Mouse (Mus musculus): ENCODE results near the gene Dcaf12. TPM values are rescaled to one million over a fixed set of nuclear protein-coding genes. Genes with fewer than 3 reads are reported as not detected.
A peak's percentile ranks its signal among the peaks of the same experiment; 100 is the strongest.

Dcaf12 gene
- total RNA-seq, 2 experiments from 2014 or later = 27.3 to 28.9 TPM

DNA sequence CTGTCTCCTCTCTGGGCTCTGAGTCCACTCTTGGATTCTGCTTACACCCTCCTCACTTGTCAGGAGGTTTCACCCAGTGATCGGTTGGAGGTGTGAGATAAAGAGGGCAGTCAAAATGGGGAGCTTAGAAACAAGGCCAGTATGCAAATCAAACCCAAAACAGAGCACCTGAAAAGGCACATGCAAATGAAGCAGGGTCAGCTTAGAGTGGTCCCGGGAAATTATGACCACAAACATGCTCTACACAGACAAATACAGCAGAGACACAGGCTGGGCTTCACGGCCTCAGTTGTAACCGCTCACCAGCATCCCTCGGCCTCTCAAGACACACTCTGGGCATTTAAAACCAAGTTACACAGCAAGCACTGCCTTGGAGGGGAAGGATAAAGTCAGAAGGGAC lies 15.7 kb downstream of the Dcaf12 start:
- DNase-seq = no peak
- intact Hi-C loops (cut with DNase I) = no loop called here
- Histone ChIP-seq H3K27ac (no peak overlapping the region), H3K4me3 (no peak overlapping the region)
- TF ChIP-seq CTCF (IDR thresholded peaks at IDR 0.05) = no peak

GRCm38 (mm10) chr4:41295960-41296359 lies 18.7 kb downstream of the Dcaf12 start:
- no peak for TF ChIP-seq CTCF (IDR thresholded peaks at IDR 0.05)
- Histone ChIP-seq H3K27ac (no peak overlapping the region), H3K4me3 (no peak overlapping the region)
- DNase-seq = no peak
- intact Hi-C loops (cut with DNase I) = no loop called here

DNA sequence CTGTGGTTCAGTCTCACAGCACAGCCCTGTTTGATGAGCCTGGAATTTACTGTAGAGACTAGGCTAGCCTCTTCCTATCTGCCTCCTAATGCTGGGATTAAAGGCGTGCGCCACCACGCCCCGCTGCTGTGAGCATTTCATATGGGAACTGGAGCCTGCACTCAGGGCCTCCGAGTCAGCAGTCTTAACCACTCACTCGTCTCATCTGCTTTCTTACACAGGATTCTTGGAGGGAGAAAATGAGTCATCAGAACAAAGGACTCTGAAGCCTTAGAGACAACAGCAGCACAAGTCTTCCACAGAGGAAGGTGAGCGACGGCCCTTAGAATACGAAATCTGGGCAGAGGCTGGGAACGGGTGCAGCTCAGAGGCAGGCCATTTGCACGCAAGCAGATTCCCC lies 19.2 kb downstream of the Dcaf12 start:
- DNase-seq = no peak
- Histone ChIP-seq H3K4me3 (no peak overlapping the region), H3K27ac (no peak overlapping the region)
- no peak for TF ChIP-seq CTCF (IDR thresholded peaks at IDR 0.05)
- intact Hi-C loops (cut with DNase I) = no loop called here

- H3K27ac ChIP-seq = peak overlapping the region; percentile 73
- intact Hi-C loops (cut with DNase I) = no loop called here
- DNase-seq = peak; percentile 65
- no peak for TF ChIP-seq CTCF (IDR thresholded peaks at IDR 0.05)
- H3K4me3 ChIP-seq = no peak overlapping the region; the same call in 1 of the 2 replicates
These were observed 20.8 kb downstream of the Dcaf12 start for GRCm38 (mm10) chr4:41293907-41294306.

DNA sequence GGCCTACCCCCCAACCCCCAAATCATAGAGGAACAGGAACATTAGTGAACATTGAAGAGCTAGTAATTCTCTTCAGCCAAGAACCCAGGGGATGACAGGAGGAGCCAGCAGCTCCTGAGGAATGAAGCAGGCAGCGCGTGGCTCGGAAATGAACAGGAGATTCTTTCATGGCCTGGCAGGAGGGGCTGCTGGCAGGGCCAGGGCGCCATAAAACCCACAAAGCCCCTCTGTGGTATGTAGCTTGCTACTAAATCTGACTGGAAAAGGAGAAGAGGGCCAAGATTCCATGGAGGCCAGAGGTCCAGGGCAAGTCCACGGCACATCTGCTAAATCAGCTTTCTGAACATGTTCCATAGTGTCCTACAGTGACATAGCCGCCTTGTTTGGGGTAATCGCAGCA lies 24.9 kb downstream of the Dcaf12 start:
- Histone ChIP-seq H3K27ac (peak overlapping the region; percentile 59), H3K4me3 (no peak overlapping the region)
- peak; percentile 56 for DNase-seq
- intact Hi-C loops (cut with DNase I) = loop anchor here (5.0 to 10.0 kb wide), 2 partner anchors 102 to 235 kb away; no protein-coding TSS in a partner anchor
- no peak for TF ChIP-seq CTCF (IDR thresholded peaks at IDR 0.05)

DNA sequence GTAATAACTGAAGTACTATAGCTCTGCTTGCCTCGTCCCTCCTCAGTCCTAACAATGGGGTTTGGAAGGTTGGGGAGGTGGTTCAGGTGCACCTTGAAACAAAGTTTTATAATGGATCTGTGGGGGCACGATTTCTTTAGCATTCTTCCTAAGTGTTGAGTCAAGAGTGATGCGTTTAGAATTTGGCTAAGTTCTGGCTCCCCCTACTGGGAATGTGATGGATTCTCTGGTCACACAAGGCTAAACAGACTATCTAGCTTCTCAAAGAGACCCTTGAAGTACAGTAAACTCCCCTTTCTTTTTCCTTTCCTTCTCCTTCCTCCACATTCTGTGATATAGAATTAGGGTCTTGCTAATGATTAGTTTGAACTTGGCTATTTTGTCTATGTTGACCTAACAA lies 28.3 kb downstream of the Dcaf12 start:
- Histone ChIP-seq H3K4me3 (no peak overlapping the region), H3K27ac (no peak overlapping the region)
- intact Hi-C loops (cut with DNase I) = loop anchor here (1.0 to 10.0 kb wide), 3 partner anchors 61 to 232 kb away; no protein-coding TSS in a partner anchor
- peak; percentile 82 for TF ChIP-seq CTCF (IDR thresholded peaks at IDR 0.05)
- DNase-seq = no peak

GRCm38 (mm10) chr4:41284087-41284486 lies 30.6 kb downstream of the Dcaf12 start:
- TF ChIP-seq CTCF (IDR thresholded peaks at IDR 0.05) = no peak
- intact Hi-C loops (cut with DNase I) = loop anchor here (10.0 kb wide), 1 partner anchor 229 kb away; no protein-coding TSS in a partner anchor
- Histone ChIP-seq H3K27ac (no peak overlapping the region), H3K4me3 (no peak overlapping the region)
- DNase-seq = no peak

GRCm38 (mm10) chr4:41275927-41276326 lies 38.8 kb downstream of the Dcaf12 start:
- Histone ChIP-seq H3K27ac (peak overlapping the region; percentile 98), H3K4me3 (peak overlapping the region; percentile 97)
- no peak for DNase-seq
- TF ChIP-seq CTCF (IDR thresholded peaks at IDR 0.05) = no peak
- intact Hi-C loops (cut with DNase I) = loop anchor here (2.0 to 5.0 kb wide), 2 partner anchors 19 to 149 kb away; no protein-coding TSS in a partner anchor

DNA sequence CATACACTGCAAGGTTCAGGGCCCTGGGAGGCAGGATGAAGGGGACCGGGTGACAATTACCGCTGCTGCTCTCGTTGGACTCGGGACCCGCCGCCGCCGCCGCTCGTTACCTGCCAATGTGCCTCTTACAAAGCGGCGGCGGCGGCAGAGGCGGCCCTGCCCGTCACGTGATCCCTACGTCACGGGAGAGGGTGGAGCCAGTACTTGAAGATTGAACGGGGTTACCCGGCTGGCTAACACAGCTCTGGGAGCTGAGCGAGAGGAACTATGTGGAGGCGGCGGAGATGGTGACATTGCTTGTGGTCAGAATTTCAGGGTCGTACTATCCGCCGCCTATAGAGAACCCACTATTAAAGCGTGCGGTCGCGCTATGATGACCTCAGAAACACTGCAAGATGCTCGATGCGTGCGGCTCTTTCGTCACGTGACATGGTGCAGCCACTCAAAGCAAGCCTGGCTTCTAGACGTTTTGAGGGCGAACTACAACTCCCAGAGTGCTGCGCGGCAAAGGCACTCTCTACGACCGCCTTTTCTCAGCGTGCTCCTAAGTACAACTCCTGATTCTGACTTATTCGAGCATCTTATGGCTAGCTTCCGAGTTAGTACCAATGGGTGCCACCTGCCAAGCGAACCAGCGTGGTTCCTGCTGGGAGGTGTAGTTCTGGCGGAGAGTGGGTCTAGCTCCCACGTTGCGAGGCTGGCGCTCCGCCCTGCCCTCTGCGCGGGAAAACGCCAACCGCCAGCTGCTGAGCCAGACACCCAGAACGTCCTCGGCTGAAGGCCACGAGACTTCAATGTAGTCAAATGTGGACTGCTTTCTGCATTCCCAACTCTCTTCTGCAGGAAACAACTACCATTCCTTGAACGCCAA lies 39.5 kb downstream of the Dcaf12 start, which contains the start of gene Ubap2:
TSS of gene Ubap2 (minus strand) at position 165 of the 871 bp plus-strand sequence.
- peak within 1 kb of the TSS; percentile 98 for H3K27ac ChIP-seq
- intact Hi-C loops (cut with DNase I) = loop anchor here (2.0 to 5.0 kb wide), 2 partner anchors 18 to 148 kb away; no protein-coding TSS in a partner anchor

GRCm38 (mm10) chr4:41274377-41274979 lies 40.2 kb downstream of the Dcaf12 start:
- TF ChIP-seq CTCF (IDR thresholded peaks at IDR 0.05) = no peak
- no peak for DNase-seq
- intact Hi-C loops (cut with DNase I) = loop anchor here (2.0 kb wide), 1 partner anchor 18 kb away; no protein-coding TSS in a partner anchor

More for the DNA sequence above, 39.5 kb downstream of the Dcaf12 start, which contains the start of gene Ubap2:
- no peak for TF ChIP-seq CTCF (IDR thresholded peaks at IDR 0.05)
- peak; percentile 97 for DNase-seq
- H3K4me3 ChIP-seq = peak within 1 kb of the TSS; percentile 97

GRCm38 (mm10) chr4:41268133-41268532 lies 46.6 kb downstream of the Dcaf12 start:
- no peak for DNase-seq
- intact Hi-C loops (cut with DNase I) = no loop called here
- TF ChIP-seq CTCF (IDR thresholded peaks at IDR 0.05) = no peak
- Histone ChIP-seq H3K27ac (peak overlapping the region; percentile 63; the same call in 1 of the 2 replicates), H3K4me3 (no peak overlapping the region)

More at GRCm38 (mm10) chr4:41274377-41274979, 40.2 kb downstream of the Dcaf12 start:
- H3K27ac ChIP-seq = peak overlapping the region; percentile 98
- peak overlapping the region; percentile 97 for H3K4me3 ChIP-seq

GRCm38 (mm10) chr4:41266350-41266749 lies 48.3 kb downstream of the Dcaf12 start:
- intact Hi-C loops (cut with DNase I) = no loop called here

DNA sequence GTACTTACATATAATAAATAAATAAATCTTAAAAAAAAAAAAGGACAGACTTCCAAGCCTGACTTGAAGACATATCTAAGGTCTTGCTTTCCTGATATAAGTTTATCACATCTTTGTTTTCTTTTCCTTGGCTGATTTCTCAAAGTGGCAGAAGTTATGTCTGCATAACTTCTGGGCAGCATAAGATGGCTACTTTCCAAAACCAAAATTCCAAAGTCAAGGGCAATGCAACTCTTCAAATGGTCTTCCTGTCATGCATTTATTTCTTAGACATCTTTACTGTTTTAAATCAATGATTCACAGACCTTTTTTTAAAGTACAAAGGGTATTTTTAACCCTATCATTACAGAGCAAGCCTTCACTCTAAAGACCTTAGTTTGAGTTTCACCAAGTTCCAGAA lies 54.0 kb downstream of the Dcaf12 start:
- TF ChIP-seq CTCF (IDR thresholded peaks at IDR 0.05) = no peak
- Histone ChIP-seq H3K27ac (no peak overlapping the region), H3K4me3 (no peak overlapping the region)
- intact Hi-C loops (cut with DNase I) = no loop called here
- DNase-seq = no peak

More at GRCm38 (mm10) chr4:41266350-41266749, 48.3 kb downstream of the Dcaf12 start:
- no peak for TF ChIP-seq CTCF (IDR thresholded peaks at IDR 0.05)
- H3K27ac ChIP-seq = peak overlapping the region; percentile 63
- no peak overlapping the region for H3K4me3 ChIP-seq
- no peak for DNase-seq
